Mouse (Mus musculus): ENCODE results near the gene Pias4.

Gene Pias4

GRCm38 (mm10) chr10:81167200-81168086 is at the start of gene Pias4:
Gene Pias4, minus strand, starts transcription at chr10:81167923.
- peak; percentile 100 for DNase-seq

DNA sequence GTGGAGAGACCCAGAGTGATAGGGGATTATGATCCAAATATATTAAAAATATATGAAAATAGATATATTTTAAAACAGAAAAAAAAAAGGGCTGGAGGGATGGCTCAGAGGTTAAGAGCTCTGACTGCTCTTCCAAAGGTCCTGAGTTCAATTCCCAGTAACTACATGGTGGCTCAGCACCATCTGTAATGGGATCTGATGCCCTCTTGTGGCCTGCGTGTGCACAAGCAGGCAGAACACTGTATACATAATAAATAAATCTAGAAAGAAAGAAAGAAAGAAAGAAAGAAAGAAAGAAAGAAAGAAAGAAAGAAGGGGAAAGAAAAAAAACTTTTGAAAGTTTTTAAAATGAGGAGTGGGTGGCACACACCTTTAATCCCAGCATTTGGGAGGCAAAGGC is 49.5 kb upstream of the Pias4 start:
- peak in 1 of 2 experiments; percentile 47 for DNase-seq

DNA sequence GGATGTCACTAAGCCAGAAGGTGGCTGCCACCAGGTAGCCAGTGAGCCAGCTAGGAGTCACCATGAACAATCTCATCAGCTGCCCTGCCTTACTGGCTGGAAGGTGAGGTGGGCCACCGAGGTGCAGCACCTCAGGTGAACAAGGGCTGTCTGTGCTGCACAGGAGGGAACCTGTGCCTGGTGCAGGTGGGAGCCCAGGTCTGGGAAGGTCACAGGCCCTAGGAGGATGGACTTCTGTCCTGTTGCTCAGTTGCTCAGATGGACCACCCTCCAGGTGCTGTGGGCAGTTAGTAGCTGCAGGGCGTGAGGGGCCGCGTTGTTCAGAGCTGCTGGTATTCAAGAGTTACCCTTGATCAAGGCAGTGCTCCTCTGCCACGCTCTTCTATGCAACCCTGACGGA is 49.1 kb upstream of the Pias4 start:
- DNase-seq, result no peak

GRCm38 (mm10) chr10:81216260-81216659 is 48.5 kb upstream of the Pias4 start:
- DNase-seq, result no peak

DNA sequence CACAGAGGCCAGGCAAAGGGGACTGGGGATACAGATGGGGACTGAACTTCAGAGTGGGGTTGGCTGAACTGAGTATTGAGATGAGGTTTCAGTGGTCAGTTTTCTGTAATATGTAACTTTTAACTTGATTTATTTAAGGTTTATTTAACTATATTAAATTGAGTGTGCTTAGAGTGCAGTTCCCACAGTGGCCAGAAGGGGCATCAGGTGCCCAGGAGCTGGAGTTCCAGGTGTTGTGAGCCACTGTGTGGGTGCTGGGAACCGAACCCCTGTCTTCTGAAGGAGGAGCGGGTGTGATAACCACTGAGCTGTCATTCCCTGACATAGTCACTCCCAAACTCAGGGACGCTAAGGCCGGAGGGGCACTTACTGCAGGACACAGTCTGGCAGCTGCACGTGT is 42.4 kb upstream of the Pias4 start:
- DNase-seq, result no peak

DNA sequence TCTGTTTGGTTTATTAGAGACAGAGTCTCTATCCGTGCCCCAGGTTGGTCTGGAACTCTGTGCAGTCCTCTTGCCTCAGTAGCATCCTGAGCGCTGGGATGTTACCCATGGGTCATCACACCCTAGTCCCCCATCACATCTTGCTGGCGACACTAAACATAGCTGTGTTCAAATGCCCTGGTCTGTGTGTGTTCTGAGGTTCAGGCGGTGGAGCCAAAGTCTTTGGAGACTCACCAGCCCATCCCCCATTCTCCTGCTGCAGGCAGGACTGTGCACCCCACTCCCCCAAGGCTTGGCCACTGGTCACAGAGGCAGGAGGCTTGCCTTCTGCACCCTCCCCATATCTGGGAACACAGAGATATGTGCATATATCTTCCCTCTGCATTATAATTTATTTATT is 36.4 kb upstream of the Pias4 start:
- no peak for DNase-seq

- no peak for DNase-seq
Measured at GRCm38 (mm10) chr10:81202978-81203720, 35.4 kb upstream of the Pias4 start.

DNA sequence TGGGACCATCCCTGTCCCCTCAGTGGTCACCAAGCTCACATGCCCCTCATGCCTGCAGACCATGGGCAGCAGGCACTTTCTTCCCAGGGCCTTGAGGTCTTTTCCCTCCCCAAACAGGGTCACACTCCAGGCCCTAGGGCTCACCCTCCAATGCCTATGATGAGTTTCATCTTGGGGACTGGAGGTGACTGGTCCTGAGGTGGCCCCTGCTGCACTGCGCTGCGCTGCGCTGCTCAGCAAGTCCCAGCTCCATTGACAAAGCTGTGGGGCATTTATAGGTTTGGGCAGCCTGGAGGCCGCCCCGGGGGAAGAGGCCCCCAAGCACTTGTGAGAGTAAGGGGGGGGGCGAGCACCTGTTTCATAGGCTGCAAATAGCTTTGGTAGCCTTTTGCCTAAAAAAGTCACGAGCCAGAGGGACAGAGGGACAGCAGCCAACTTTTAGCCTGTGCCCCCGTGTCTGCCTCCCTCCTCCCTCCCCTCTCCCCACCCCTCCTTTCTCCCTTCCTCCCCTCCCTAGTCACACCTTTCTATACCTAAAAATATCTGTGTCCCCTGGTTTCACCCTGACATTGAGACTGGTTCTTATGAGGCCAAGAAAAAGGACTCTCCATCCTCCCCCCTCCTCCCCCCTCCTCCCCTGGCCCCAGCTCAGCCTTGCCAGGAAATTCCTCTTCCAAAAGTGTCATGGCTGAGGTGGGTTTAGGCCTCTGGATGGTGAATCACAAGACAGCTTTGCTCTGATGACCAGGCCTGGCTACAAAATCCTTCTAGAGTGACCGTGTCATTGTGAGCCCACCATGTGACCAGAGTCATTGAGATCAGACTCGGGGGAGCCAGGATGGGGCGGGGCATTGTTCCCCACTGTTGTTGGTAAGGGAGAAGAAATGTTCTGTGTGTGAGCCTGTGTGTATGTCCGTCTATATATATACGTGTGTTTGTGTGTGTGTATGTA is 34.4 kb upstream of the Pias4 start, which contains the start of gene Nmrk2:
Gene Nmrk2 (minus strand): TSS at position 245 of the 952 bp plus-strand sequence.
- no peak for DNase-seq

DNA sequence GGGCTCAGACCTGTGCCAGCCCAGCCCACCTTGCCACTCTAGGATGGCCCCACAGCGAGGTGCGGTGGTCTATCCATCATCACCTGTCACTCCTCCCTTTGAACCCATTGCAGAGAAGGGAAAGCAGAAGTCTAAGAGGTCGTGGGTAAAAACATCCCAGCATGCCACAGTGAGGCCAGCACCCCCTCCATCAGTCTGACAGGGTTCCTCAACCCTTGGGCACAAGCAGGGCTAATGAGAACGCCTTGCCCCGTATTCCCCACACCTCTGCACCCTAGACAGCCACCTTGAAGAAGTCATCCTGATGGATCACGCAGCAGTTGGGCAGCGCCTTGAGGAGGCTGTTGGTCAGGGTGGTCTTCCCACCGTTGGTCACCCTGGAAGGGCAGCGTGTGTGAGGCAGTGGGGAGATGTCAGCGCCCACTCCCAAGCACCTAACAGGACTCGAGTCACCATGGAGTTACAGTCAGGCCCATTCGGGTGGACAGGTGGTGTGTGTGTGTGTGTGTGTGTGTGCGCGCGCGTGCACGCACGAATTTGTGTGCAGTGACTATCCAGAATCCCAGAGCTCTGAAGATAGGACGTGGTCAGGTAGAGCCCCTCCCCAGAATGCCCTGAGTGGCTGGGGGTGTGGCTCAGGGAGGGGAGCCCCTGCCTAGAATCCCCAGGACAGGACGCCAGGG is 33.0 kb upstream of the Pias4 start:
- no peak for DNase-seq

DNA sequence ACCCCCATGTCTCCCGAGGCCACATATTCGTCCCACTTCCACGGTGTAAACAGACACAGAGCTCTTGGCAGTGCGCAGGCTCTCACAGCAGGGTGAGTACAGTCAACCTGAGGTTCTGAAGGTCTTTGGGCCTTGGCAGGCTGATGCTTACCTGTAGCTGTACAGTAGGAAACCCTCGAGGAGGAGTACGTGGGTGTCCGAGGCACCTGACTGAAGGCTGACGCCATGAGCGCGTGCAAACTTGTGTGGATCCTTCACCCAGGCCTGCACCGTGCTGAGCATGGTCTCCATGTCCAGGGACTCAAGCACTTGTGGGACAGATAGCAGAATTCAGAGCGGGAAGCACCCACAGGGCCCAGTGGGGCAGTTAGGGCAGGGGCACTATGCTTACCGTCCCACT is 32.4 kb upstream of the Pias4 start:
- no peak for DNase-seq

- no peak for DNase-seq
Measured at GRCm38 (mm10) chr10:81198990-81199389, 31.3 kb upstream of the Pias4 start.

GRCm38 (mm10) chr10:81198230-81198629 is 30.5 kb upstream of the Pias4 start:
- DNase-seq, result peak; percentile 83 to 85

GRCm38 (mm10) chr10:81197305-81197704 is 29.6 kb upstream of the Pias4 start:
- DNase-seq, result no peak

DNA sequence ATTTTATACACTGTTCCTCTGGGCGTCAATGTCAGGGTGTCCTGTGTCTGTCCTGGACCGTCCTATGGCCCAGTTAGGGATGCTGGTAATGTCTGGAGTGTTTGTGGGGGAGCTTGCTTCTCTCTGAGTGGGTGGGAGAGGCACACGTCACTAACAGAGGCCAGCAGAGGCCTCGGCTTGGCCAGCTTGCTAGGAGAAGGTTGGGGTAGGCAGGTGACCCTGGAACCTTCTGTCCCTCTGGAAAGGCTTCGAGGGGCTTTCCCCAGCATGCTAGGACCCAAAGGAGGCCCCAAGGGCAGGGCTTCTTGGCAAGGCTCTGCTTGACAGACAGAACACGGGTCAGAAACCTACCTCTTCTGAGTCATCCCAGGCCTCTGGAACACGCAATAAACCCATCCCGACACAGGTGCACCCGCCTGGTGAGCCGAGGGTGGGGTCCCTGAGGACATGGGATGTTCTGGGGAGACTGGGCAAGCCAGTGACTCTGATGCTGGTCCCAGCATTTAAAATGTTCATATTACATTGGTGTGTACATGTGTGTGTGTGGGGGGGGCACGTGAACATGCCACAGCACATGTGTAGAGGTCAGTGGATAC is 28.8 kb upstream of the Pias4 start:
- no peak for DNase-seq

GRCm38 (mm10) chr10:81195300-81195699 is 27.6 kb upstream of the Pias4 start:
- DNase-seq, result no peak

GRCm38 (mm10) chr10:81193991-81194774 is 26.5 kb upstream of the Pias4 start:
- peak; percentile 55 to 80 for DNase-seq

- peak; percentile 65 to 68 for DNase-seq
Measured at GRCm38 (mm10) chr10:81192968-81193501, 25.3 kb upstream of the Pias4 start.

- peak; percentile 85 to 92 for DNase-seq
Measured at GRCm38 (mm10) chr10:81192270-81192967, 24.7 kb upstream of the Pias4 start.

GRCm38 (mm10) chr10:81191342-81191982 is 23.7 kb upstream of the Pias4 start:
- no peak for DNase-seq

Measured in cerebellum, postnatal 14 days (tissue).